Mouse (Mus musculus): Measurements from ENCODE around the gene Rgl1.
A peak's percentile ranks its signal among the peaks of the same experiment; 100 is the strongest.

Gene Rgl1

GRCm38 (mm10) chr1:152511237-152511636 is 254.9 kb downstream of the Rgl1 start:
- DNase-seq (ENCODE audit: low spot score), result peak; percentile 65

GRCm38 (mm10) chr1:152508481-152509220 is 257.5 kb downstream of the Rgl1 start:
- DNase-seq (ENCODE audit: low spot score), result no peak

GRCm38 (mm10) chr1:152506726-152507125 is 259.4 kb downstream of the Rgl1 start:
- DNase-seq (ENCODE audit: low spot score), result no peak

GRCm38 (mm10) chr1:152506175-152506574 is 260.0 kb downstream of the Rgl1 start:
- DNase-seq (ENCODE audit: low spot score), result no peak

- DNase-seq (ENCODE audit: low spot score), result no peak
Observed at GRCm38 (mm10) chr1:152499802-152500201, 266.3 kb downstream of the Rgl1 start.

- DNase-seq (ENCODE audit: low spot score), result peak; percentile 19
Observed at GRCm38 (mm10) chr1:152497581-152497980, 268.6 kb downstream of the Rgl1 start.

- no peak for DNase-seq (ENCODE audit: low spot score)
Observed at GRCm38 (mm10) chr1:152496831-152497230, 269.3 kb downstream of the Rgl1 start.

- no peak for DNase-seq (ENCODE audit: low spot score)
Observed at GRCm38 (mm10) chr1:152492258-152492657, 273.9 kb downstream of the Rgl1 start.

GRCm38 (mm10) chr1:152490842-152491241 is 275.3 kb downstream of the Rgl1 start:
- DNase-seq (ENCODE audit: low spot score), result no peak

GRCm38 (mm10) chr1:152476126-152476525 is 290.0 kb downstream of the Rgl1 start:
- no peak for DNase-seq (ENCODE audit: low spot score)

- no peak for DNase-seq (ENCODE audit: low spot score)
Observed at GRCm38 (mm10) chr1:152468443-152468842, 297.7 kb downstream of the Rgl1 start.

Data from embryo, embryonic 10.5 days (tissue).